Mouse (Mus musculus) gastrocnemius, adult 18-20 months (tissue): ENCODE measurements around the gene Ajuba. TPM values are rescaled to one million over a fixed set of nuclear protein-coding genes. Genes with fewer than 3 reads are reported as not detected.

Experiments used
- DNase-seq: peaks from one replicate; pipeline ENCODE4 v3.0.0; 2021; ENCODE audit warnings: low spot score
- total RNA-seq, 2 experiments: library from RNA; stranded (reverse); gene quantifications; 2 replicates each; pipeline ENCODE4 v1.2.3; 2021

Ajuba gene
- total RNA-seq, 2 experiments from 2014 or later: 0.91 to 1.6 TPM

- DNase-seq: no peak
These were observed 15.1 kb upstream of the Ajuba start for GRCm38 (mm10) chr14:54592319-54592934.

- no peak for DNase-seq
These were observed 13.7 kb upstream of the Ajuba start for GRCm38 (mm10) chr14:54591056-54591455.

GRCm38 (mm10) chr14:54583681-54584338 lies 6.5 kb upstream of the Ajuba start:
- DNase-seq: peak; percentile 71

- no peak for DNase-seq
These were observed 5.2 kb upstream of the Ajuba start for GRCm38 (mm10) chr14:54582536-54582935.

- no peak for DNase-seq
These were observed 2.3 kb upstream of the Ajuba start for GRCm38 (mm10) chr14:54579638-54580037.

- peak; percentile 51 for DNase-seq
These were observed 705 bp upstream of the Ajuba start for GRCm38 (mm10) chr14:54578063-54578462.

GRCm38 (mm10) chr14:54576241-54577088 lies 893 bp downstream of the Ajuba start:
- no peak for DNase-seq

- DNase-seq: no peak
These were observed 1.7 kb downstream of the Ajuba start for GRCm38 (mm10) chr14:54575631-54576030.

GRCm38 (mm10) chr14:54575031-54575430 lies 2.3 kb downstream of the Ajuba start:
- DNase-seq: no peak

- no peak for DNase-seq
These were observed 3.1 kb downstream of the Ajuba start for GRCm38 (mm10) chr14:54574253-54574652.

GRCm38 (mm10) chr14:54572790-54573736 lies 4.3 kb downstream of the Ajuba start:
- DNase-seq: no peak

GRCm38 (mm10) chr14:54572122-54572521 lies 5.2 kb downstream of the Ajuba start:
- DNase-seq: no peak

- no peak for DNase-seq
These were observed 7.6 kb downstream of the Ajuba start for GRCm38 (mm10) chr14:54569451-54570392.

- peak; percentile 78 for DNase-seq
These were observed 8.5 kb downstream of the Ajuba start for GRCm38 (mm10) chr14:54568694-54569414.

- no peak for DNase-seq
These were observed 16.7 kb downstream of the Ajuba start for GRCm38 (mm10) chr14:54560527-54561242.

- no peak for DNase-seq
These were observed 20.0 kb downstream of the Ajuba start for GRCm38 (mm10) chr14:54557330-54557729.

- peak; percentile 72 for DNase-seq
These were observed 23.2 kb downstream of the Ajuba start, which contains the start of gene Haus4 for GRCm38 (mm10) chr14:54553975-54554769. Gene Haus4, minus strand, starts transcription at chr14:54554616.
